9 mouse cellular contexts compared by ENCODE assay signal in genomic region chr12:108547251-108547875, GRCm38 (mm10). TPM values are rescaled to one million over a fixed set of nuclear protein-coding genes. Genes with fewer than 3 reads are reported as not detected.
DNase-seq lines count a peak whose midpoint lies in the region; ATAC-seq and TF ChIP-seq lines count a peak whose summit lies in the region.
"Had no signal": no experiment of that assay in that cellular context is flagged by ENCODE, and none has a peak within 500 bp of the region (broad histone marks: within the 10 kb centered on the region; RNA-seq: fewer than 3 reads in every experiment).

No protein-coding gene starts in this region.

- H3K4me3 ChIP-seq in heart, adult 2 months = no peak overlapping the region
- H3K4me3 ChIP-seq in neural tube, embryonic 15.5 days (replicated peaks) = no peak overlapping the region
- H3K4me3 ChIP-seq in intestine, embryonic 15.5 days (replicated peaks) = no peak overlapping the region
- H3K4me3 ChIP-seq in stomach, embryonic 14.5 days (ENCODE audit: low read depth, low read length) = no peak overlapping the region

- H3K4me1 ChIP-seq in heart, adult 2 months (ENCODE audit: control insufficient read depth, insufficient read depth, low read length) = peaks cover 3% of the 10 kb centered on the region
- peaks cover 6% of the 10 kb centered on the region for H3K4me1 ChIP-seq in neural tube, embryonic 15.5 days
- peaks cover 9% of the 10 kb centered on the region; the same call in 1 of the 2 replicates for H3K4me1 ChIP-seq in intestine, embryonic 15.5 days (replicated peaks)
- H3K4me1 ChIP-seq in stomach, embryonic 14.5 days (ENCODE audit: control insufficient read depth, insufficient read depth, low read length) = no peaks in the 10 kb centered on the region

- H3K9me3 ChIP-seq in neural tube, embryonic 15.5 days (replicated peaks) = no peaks in the 10 kb centered on the region
- H3K9me3 ChIP-seq in intestine, embryonic 15.5 days = no peaks in the 10 kb centered on the region
- H3K9me3 ChIP-seq in stomach, embryonic 14.5 days (ENCODE audit: control insufficient read depth, low read depth, low read length) = no peaks in the 10 kb centered on the region; the same call in 1 of the 2 replicates

- no peak overlapping the region for H3K27ac ChIP-seq in heart, adult 2 months
- H3K27ac ChIP-seq in neural tube, embryonic 15.5 days (replicated peaks) = no peak overlapping the region; the same call in 1 of the 2 replicates
- H3K27ac ChIP-seq in intestine, embryonic 15.5 days = 0 out of 2 replicates have a peak overlapping the region, but pooled peaks have one; percentile 22
- 0 out of 2 replicates have a peak overlapping the region, but pooled peaks have one; percentile 36 for H3K27ac ChIP-seq in stomach, embryonic 14.5 days (ENCODE audit: low read length)

- TF ChIP-seq POLR2A in heart, adult 2 months (IDR thresholded peaks at IDR 0.05; ENCODE audit: insufficient read depth, low read depth, low read length) = no peak

- no peak for ATAC-seq in neural tube, embryonic 15.5 days (ENCODE audit: low FRiP score)
- ATAC-seq in intestine, embryonic 15.5 days = peak; percentile 22; the same call in 1 of the 2 replicates
- ATAC-seq in stomach, embryonic 14.5 days (ENCODE audit: insufficient number of reproducible peaks, insufficient read depth, low FRiP score, low read depth) = no peak

- no peak overlapping the region for H3K9ac ChIP-seq in heart, adult 2 months (ENCODE audit: low read depth, low read length)
- no peak overlapping the region for H3K9ac ChIP-seq in neural tube, embryonic 15.5 days (replicated peaks)
- H3K9ac ChIP-seq in intestine, embryonic 15.5 days = no peak overlapping the region
- H3K9ac ChIP-seq in stomach, embryonic 14.5 days (replicated peaks; ENCODE audit: low read depth, low read length) = no peak overlapping the region

- intact Hi-C loops in heart, adult 2 months (cut with DNase I) = no loop called here

- peak in 1 of 2 experiments; percentile 10 for DNase-seq in heart, adult 2 months
- DNase-seq in heart, adult 9 months (ENCODE audit: low spot score in 2 of 2) = no peak
- peak; percentile 24 for DNase-seq in neural tube, embryonic 10.5 days (ENCODE audit: extremely low spot score, low spot score)
- DNase-seq in thymus, postnatal 10 days (ENCODE audit: low spot score in 2 of 2) = no peak
- DNase-seq in cerebellum, postnatal 36 days = no peak
- DNase-seq: layer of hippocampus, postnatal 36 days had no signal

- H3K36me3 ChIP-seq in heart, adult 2 months (ENCODE audit: control insufficient read depth, insufficient read depth, low read length) = no peaks in the 10 kb centered on the region
- no peaks in the 10 kb centered on the region for H3K36me3 ChIP-seq in neural tube, embryonic 15.5 days
- no peaks in the 10 kb centered on the region for H3K36me3 ChIP-seq in intestine, embryonic 15.5 days
- H3K36me3 ChIP-seq in stomach, embryonic 14.5 days (ENCODE audit: control insufficient read depth, insufficient read depth, low read length) = no peaks in the 10 kb centered on the region

- TF ChIP-seq CTCF in heart, adult 2 months (IDR thresholded peaks at IDR 0.05) = peak; percentile 46

- TF ChIP-seq EP300 in heart, adult 2 months (IDR thresholded peaks at IDR 0.05; ENCODE audit: insufficient read depth, low read depth, low read length) = no peak

- H3K79me2 ChIP-seq in heart, adult 2 months (replicated peaks; ENCODE audit: control insufficient read depth, insufficient read depth, low read length) = no peaks in the 10 kb centered on the region

- H3K27me3 ChIP-seq in heart, adult 2 months (ENCODE audit: control insufficient read depth, insufficient read depth, low read length) = no peaks in the 10 kb centered on the region
- H3K27me3 ChIP-seq in neural tube, embryonic 15.5 days (replicated peaks) = no peaks in the 10 kb centered on the region
- no peaks in the 10 kb centered on the region for H3K27me3 ChIP-seq in intestine, embryonic 15.5 days (replicated peaks)
- no peaks in the 10 kb centered on the region for H3K27me3 ChIP-seq in stomach, embryonic 14.5 days (ENCODE audit: control insufficient read depth, insufficient read depth, low read length)

- 66% methylated on average over 15 of the region's 15 CpGs for WGBS in heart, adult 2 months
- 59% methylated on average over 15 of the region's 15 CpGs for WGBS in neural tube, embryonic 15.5 days
- WGBS in intestine, embryonic 15.5 days = 57% methylated on average over 15 of the region's 15 CpGs
- WGBS in stomach, embryonic 14.5 days = 65% methylated on average over 15 of the region's 15 CpGs

- H3K4me2 ChIP-seq in neural tube, embryonic 15.5 days = no peak overlapping the region
- H3K4me2 ChIP-seq in intestine, embryonic 15.5 days (replicated peaks) = peak overlapping the region; percentile 37; the same call in 1 of the 2 replicates
- H3K4me2 ChIP-seq in stomach, embryonic 14.5 days (replicated peaks; ENCODE audit: low read depth, low read length) = no peak overlapping the region

RNA-seq across cellular contexts. Expression of gene Evl, which starts 7.2 kb away (rescaled TPM):
- total RNA-seq in heart, adult 2 months (2021) = 10 to 100 TPM; 36.4 to 40.6 TPM
- 34.8 and 44.0 TPM in 2 replicates for polyA plus RNA-seq in heart, adult 2 months (2012; rRNA removed)
- 188 and 226 TPM in 2 replicates for polyA plus RNA-seq in neural tube, embryonic 15.5 days (2015; fragmentation: Nextera tagmentation; extraction: Ambion mirVana)
- polyA plus RNA-seq in intestine, embryonic 15.5 days (2015; fragmentation: Nextera tagmentation; extraction: Ambion mirVana) = 43.8 and 45.7 TPM in 2 replicates
- 78.4 and 80.9 TPM in 2 replicates for polyA plus RNA-seq in stomach, embryonic 14.5 days (2014; fragmentation: Nextera tagmentation; extraction: Ambion mirVana)

Comparison
In these comparisons a context has a peak if more than half of its experiments do, and no peak if none do; other contexts are left out.
1. H3K27ac ChIP-seq: peak in intestine, embryonic 15.5 days (single experiment) and stomach, embryonic 14.5 days (single experiment); none in heart, adult 2 months (single experiment) and neural tube, embryonic 15.5 days (single experiment).